Mouse (Mus musculus): ENCODE measurements around the gene Canx. TPM values are rescaled to one million over a fixed set of nuclear protein-coding genes. Genes with fewer than 3 reads are reported as not detected.

Gene Canx
- polyA plus RNA-seq, 1 experiment: 229 TPM

- no peak overlapping the region for H3K4me3 ChIP-seq (ENCODE audit: insufficient read depth, low read length)
- H3K27ac ChIP-seq (ENCODE audit: insufficient read depth, low read length): no peak overlapping the region
- H3K4me1 ChIP-seq (ENCODE audit: control insufficient read depth, insufficient read depth, low read length): peaks cover 10% of the 10 kb centered on the region
- TF ChIP-seq POLR2A (IDR thresholded peaks at IDR 0.05; ENCODE audit: extremely low read depth, insufficient read depth, low read length) (no peak), CTCF (IDR thresholded peaks at IDR 0.05; ENCODE audit: extremely low read depth, insufficient read depth, low read length) (no peak)
Measured at GRCm38 (mm10) chr11:50252166-50252565, 73.3 kb downstream of the Canx start.

- TF ChIP-seq CTCF (IDR thresholded peaks at IDR 0.05; ENCODE audit: extremely low read depth, insufficient read depth, low read length) (no peak), POLR2A (IDR thresholded peaks at IDR 0.05; ENCODE audit: extremely low read depth, insufficient read depth, low read length) (no peak)
- Histone ChIP-seq H3K27ac (ENCODE audit: insufficient read depth, low read length) (no peak overlapping the region), H3K4me3 (ENCODE audit: insufficient read depth, low read length) (no peak overlapping the region), H3K4me1 (ENCODE audit: control insufficient read depth, insufficient read depth, low read length) (no peaks in the 10 kb centered on the region)
Measured at GRCm38 (mm10) chr11:50248473-50249171, 76.9 kb downstream of the Canx start.

- TF ChIP-seq POLR2A (IDR thresholded peaks at IDR 0.05; ENCODE audit: extremely low read depth, insufficient read depth, low read length): no peak
- TF ChIP-seq CTCF (IDR thresholded peaks at IDR 0.05; ENCODE audit: extremely low read depth, insufficient read depth, low read length): no peak
- Histone ChIP-seq H3K4me3 (ENCODE audit: insufficient read depth, low read length) (no peak overlapping the region), H3K4me1 (ENCODE audit: control insufficient read depth, insufficient read depth, low read length) (no peaks in the 10 kb centered on the region), H3K27ac (ENCODE audit: insufficient read depth, low read length) (no peak overlapping the region)
Measured at GRCm38 (mm10) chr11:50245269-50245668, 80.2 kb downstream of the Canx start.

Other genes starting within 250 kb of the Canx start
- gene Tbc1d9b, start 194.3 kb downstream of the Canx start, polyA plus RNA-seq (2012; rRNA removed): 162 and 188 TPM in 2 replicates
- 23.7 and 24.9 TPM in 2 replicates for gene Mrnip, start 151.2 kb downstream of the Canx start, polyA plus RNA-seq (2012; rRNA removed)
- gene Sqstm1, start 114.8 kb downstream of the Canx start, polyA plus RNA-seq (2012; rRNA removed): 410 and 414 TPM in 2 replicates
- 56.6 and 61.1 TPM in 2 replicates for gene Mgat4b, start 114.8 kb downstream of the Canx start, polyA plus RNA-seq (2012; rRNA removed)
- gene Ltc4s, start 87.1 kb downstream of the Canx start, polyA plus RNA-seq (2012; rRNA removed): 22.5 and 24.2 TPM in 2 replicates
- 5.7 and 6.3 TPM in 2 replicates for gene Maml1, start 33.4 kb downstream of the Canx start, polyA plus RNA-seq (2012; rRNA removed)
- 0.53 and 0.71 TPM in 2 replicates for gene Cby3, start 28.8 kb upstream of the Canx start, polyA plus RNA-seq (2012; rRNA removed)
- 227 and 311 TPM in 2 replicates for gene Hnrnph1, start 51.3 kb upstream of the Canx start, polyA plus RNA-seq (2012; rRNA removed)
- 36.4 and 37.5 TPM in 2 replicates for gene Rufy1, start 105.5 kb upstream of the Canx start, polyA plus RNA-seq (2012; rRNA removed)

Data from cortical plate, adult 2 months (tissue).